Mouse (Mus musculus): Measurements from ENCODE around the gene Tspoap1. TPM values are rescaled to one million over a fixed set of nuclear protein-coding genes. Genes with fewer than 3 reads are reported as not detected.

Gene Tspoap1
- polyA plus RNA-seq, 1 experiment, result 198 TPM

- H3K4me1 ChIP-seq (ENCODE audit: control insufficient read depth, insufficient read depth, low read length), result no peaks in the 10 kb centered on the region
- no peak overlapping the region for H3K27ac ChIP-seq (ENCODE audit: insufficient read depth, low read length)
- H3K27me3 ChIP-seq (ENCODE audit: control insufficient read depth, insufficient read depth, low read length), result no peaks in the 10 kb centered on the region
- H3K4me3 ChIP-seq (replicated peaks; ENCODE audit: insufficient read depth, low read depth, low read length), result no peak overlapping the region
- no peak for DNase-seq
- 82% methylated on average over 5 of the region's 5 CpGs for WGBS
- TF ChIP-seq POLR2A (IDR thresholded peaks at IDR 0.05; ENCODE audit: borderline replicate concordance, insufficient read depth, low read length) (no peak), CTCF (IDR thresholded peaks at IDR 0.05; ENCODE audit: borderline replicate concordance, insufficient read depth, low read depth, low read length) (no peak)
These were observed 13.0 kb upstream of the Tspoap1 start for GRCm38 (mm10) chr11:87747312-87747711.

- no peak for DNase-seq
- no peak overlapping the region for H3K27ac ChIP-seq (ENCODE audit: insufficient read depth, low read length)
- H3K27me3 ChIP-seq (ENCODE audit: control insufficient read depth, insufficient read depth, low read length), result no peaks in the 10 kb centered on the region
- TF ChIP-seq POLR2A (IDR thresholded peaks at IDR 0.05; ENCODE audit: borderline replicate concordance, insufficient read depth, low read length) (no peak), CTCF (IDR thresholded peaks at IDR 0.05; ENCODE audit: borderline replicate concordance, insufficient read depth, low read depth, low read length) (no peak)
- no peak overlapping the region for H3K4me3 ChIP-seq (replicated peaks; ENCODE audit: insufficient read depth, low read depth, low read length)
- 86% methylated on average over 7 of the region's 7 CpGs for WGBS
- H3K4me1 ChIP-seq (ENCODE audit: control insufficient read depth, insufficient read depth, low read length), result no peaks in the 10 kb centered on the region
These were observed 12.6 kb upstream of the Tspoap1 start for GRCm38 (mm10) chr11:87747716-87748115.

GRCm38 (mm10) chr11:87748132-87749119 lies 11.9 kb upstream of the Tspoap1 start:
- WGBS, result 40% methylated on average over 19 of the region's 19 CpGs
- no peak for TF ChIP-seq POLR2A (IDR thresholded peaks at IDR 0.05; ENCODE audit: borderline replicate concordance, insufficient read depth, low read length)
- no peak for TF ChIP-seq CTCF (IDR thresholded peaks at IDR 0.05; ENCODE audit: borderline replicate concordance, insufficient read depth, low read depth, low read length)
- Histone ChIP-seq H3K4me1 (ENCODE audit: control insufficient read depth, insufficient read depth, low read length) (no peaks in the 10 kb centered on the region), H3K27ac (ENCODE audit: insufficient read depth, low read length) (no peak overlapping the region), H3K4me3 (replicated peaks; ENCODE audit: insufficient read depth, low read depth, low read length) (no peak overlapping the region), H3K27me3 (ENCODE audit: control insufficient read depth, insufficient read depth, low read length) (no peaks in the 10 kb centered on the region)
- no peak for DNase-seq

GRCm38 (mm10) chr11:87749192-87750042 lies 10.9 kb upstream of the Tspoap1 start:
- 49% methylated on average over 18 of the region's 18 CpGs for WGBS
- no peaks in the 10 kb centered on the region for H3K4me1 ChIP-seq (ENCODE audit: control insufficient read depth, insufficient read depth, low read length)
- no peak overlapping the region for H3K27ac ChIP-seq (ENCODE audit: insufficient read depth, low read length)
- H3K4me3 ChIP-seq (replicated peaks; ENCODE audit: insufficient read depth, low read depth, low read length), result no peak overlapping the region
- TF ChIP-seq POLR2A (IDR thresholded peaks at IDR 0.05; ENCODE audit: borderline replicate concordance, insufficient read depth, low read length) (no peak), CTCF (IDR thresholded peaks at IDR 0.05; ENCODE audit: borderline replicate concordance, insufficient read depth, low read depth, low read length) (no peak)
- no peak for DNase-seq
- H3K27me3 ChIP-seq (ENCODE audit: control insufficient read depth, insufficient read depth, low read length), result no peaks in the 10 kb centered on the region

- 79% methylated on average over 11 of the region's 11 CpGs for WGBS
These were observed 10.3 kb upstream of the Tspoap1 start for GRCm38 (mm10) chr11:87750043-87750421.

GRCm38 (mm10) chr11:87750521-87750920 lies 9.8 kb upstream of the Tspoap1 start:
- DNase-seq, result no peak
- H3K27me3 ChIP-seq (ENCODE audit: control insufficient read depth, insufficient read depth, low read length), result no peaks in the 10 kb centered on the region
- H3K4me1 ChIP-seq (ENCODE audit: control insufficient read depth, insufficient read depth, low read length), result no peaks in the 10 kb centered on the region
- TF ChIP-seq POLR2A (IDR thresholded peaks at IDR 0.05; ENCODE audit: borderline replicate concordance, insufficient read depth, low read length) (no peak), CTCF (IDR thresholded peaks at IDR 0.05; ENCODE audit: borderline replicate concordance, insufficient read depth, low read depth, low read length) (no peak)
- no peak overlapping the region for H3K27ac ChIP-seq (ENCODE audit: insufficient read depth, low read length)
- H3K4me3 ChIP-seq (replicated peaks; ENCODE audit: insufficient read depth, low read depth, low read length), result no peak overlapping the region
- 68% methylated on average over 3 of the region's 3 CpGs for WGBS

More at GRCm38 (mm10) chr11:87750043-87750421, 10.3 kb upstream of the Tspoap1 start:
- no peak for DNase-seq
- no peak for TF ChIP-seq CTCF (IDR thresholded peaks at IDR 0.05; ENCODE audit: borderline replicate concordance, insufficient read depth, low read depth, low read length)
- TF ChIP-seq POLR2A (IDR thresholded peaks at IDR 0.05; ENCODE audit: borderline replicate concordance, insufficient read depth, low read length), result no peak
- H3K4me3 ChIP-seq (replicated peaks; ENCODE audit: insufficient read depth, low read depth, low read length), result no peak overlapping the region
- H3K27ac ChIP-seq (ENCODE audit: insufficient read depth, low read length), result no peak overlapping the region
- no peaks in the 10 kb centered on the region for H3K4me1 ChIP-seq (ENCODE audit: control insufficient read depth, insufficient read depth, low read length)
- no peaks in the 10 kb centered on the region for H3K27me3 ChIP-seq (ENCODE audit: control insufficient read depth, insufficient read depth, low read length)

GRCm38 (mm10) chr11:87751031-87751430 lies 9.3 kb upstream of the Tspoap1 start:
- H3K27ac ChIP-seq (ENCODE audit: insufficient read depth, low read length), result no peak overlapping the region
- no peaks in the 10 kb centered on the region for H3K4me1 ChIP-seq (ENCODE audit: control insufficient read depth, insufficient read depth, low read length)
- no peak for DNase-seq
- H3K4me3 ChIP-seq (replicated peaks; ENCODE audit: insufficient read depth, low read depth, low read length), result no peak overlapping the region
- WGBS, result 78% methylated on average over 8 of the region's 8 CpGs
- no peaks in the 10 kb centered on the region for H3K27me3 ChIP-seq (ENCODE audit: control insufficient read depth, insufficient read depth, low read length)
- TF ChIP-seq POLR2A (IDR thresholded peaks at IDR 0.05; ENCODE audit: borderline replicate concordance, insufficient read depth, low read length) (no peak), CTCF (IDR thresholded peaks at IDR 0.05; ENCODE audit: borderline replicate concordance, insufficient read depth, low read depth, low read length) (no peak)

Data from cerebellum, adult 2 months (tissue).